Mouse (Mus musculus): ENCODE results near the gene Sptb. TPM values are rescaled to one million over a fixed set of nuclear protein-coding genes. Genes with fewer than 3 reads are reported as not detected.

Sptb gene
- total and polyA plus RNA-seq, 3 experiments = 17.9 to 85.1 (median 35.4) TPM

GRCm38 (mm10) chr12:76673794-76674222 is 36.5 kb downstream of the Sptb start:
- Histone ChIP-seq H3K36me3 (ENCODE audit: control insufficient read depth in 1 of 2, insufficient read depth in 2 of 2, low read length in 2 of 2) (peaks cover 0 to 65% of the 10 kb centered on the region in 2 experiments; a peak in 2 of 4 replicates), H3K4me3 (ENCODE audit: control insufficient read depth in 1 of 2, insufficient read depth in 1 of 2, low read depth in 2 of 2, low read length in 2 of 2) (no peak overlapping the region), H3K9me3 (replicated peaks; ENCODE audit: insufficient read depth, low read length) (no peaks in the 10 kb centered on the region), H3K27me3 (ENCODE audit: control insufficient read depth in 1 of 2, insufficient read depth in 2 of 2, low read length in 2 of 2) (no peaks in the 10 kb centered on the region), H3K27ac (ENCODE audit: control insufficient read depth, low read depth, low read length) (peak overlapping the region; percentile 96), H3K9ac (ENCODE audit: control insufficient read depth, low read depth, low read length, poor library complexity, severe bottlenecking) (peak overlapping the region; percentile 71), H3K79me2 (ENCODE audit: control insufficient read depth, insufficient read depth, low read length, poor library complexity) (peaks cover 5% of the 10 kb centered on the region; the same call in 1 of the 2 replicates), H3K4me1 (ENCODE audit: control insufficient read depth in 1 of 2, insufficient read depth in 2 of 2, low read length in 2 of 2) (peaks cover 52 to 64% of the 10 kb centered on the region in 2 experiments)
- DNase-seq (ENCODE audit: low read depth, low spot score) = peak; percentile 97
- TF ChIP-seq SMC3 (IDR thresholded peaks at IDR 0.05; ENCODE audit: low read depth, low read length) = no peak
- peak; percentile 80 for TF ChIP-seq RCOR1 (IDR thresholded peaks at IDR 0.05; ENCODE audit: low read depth, low read length)
- TF ChIP-seq JUND (IDR thresholded peaks at IDR 0.05; ENCODE audit: low read depth, low read length) = no peak
- TF ChIP-seq ZNF384 (IDR thresholded peaks at IDR 0.05; ENCODE audit: low read depth, low read length) = no peak
- no peak for TF ChIP-seq ZC3H11A (IDR thresholded peaks at IDR 0.05; ENCODE audit: low read depth, low read length)
- TF ChIP-seq EP300 (IDR thresholded peaks at IDR 0.05; ENCODE audit: low read depth in 1 of 2, low read length in 2 of 2) = peak; percentile 95 to 99
- TF ChIP-seq MXI1 (IDR thresholded peaks at IDR 0.05; ENCODE audit: low read depth, low read length) = peak; percentile 55; the same call in 1 of the 2 replicates
- TF ChIP-seq E2F4 (IDR thresholded peaks at IDR 0.05; ENCODE audit: borderline replicate concordance, low read depth, low read length) = peak; percentile 96
- TF ChIP-seq CHD1 (IDR thresholded peaks at IDR 0.05; ENCODE audit: low read depth, low read length) = no peak
- TF ChIP-seq MAX (IDR thresholded peaks at IDR 0.05; ENCODE audit: low read length) = peak; percentile 88
- no peak for TF ChIP-seq ZKSCAN1 (IDR thresholded peaks at IDR 0.05; ENCODE audit: low read depth, low read length)
- peak; percentile 35; the same call in 1 of the 2 replicates for TF ChIP-seq MAFK (IDR thresholded peaks at IDR 0.05; ENCODE audit: borderline replicate concordance, low read depth, low read length)
- TF ChIP-seq NRF1 (IDR thresholded peaks at IDR 0.05; ENCODE audit: insufficient read depth, low read depth, low read length, poor library complexity, severe bottlenecking) = no peak
- peak; percentile 83 for TF ChIP-seq TBP (IDR thresholded peaks at IDR 0.05; ENCODE audit: low read depth, low read length)
- TF ChIP-seq POLR2A (IDR thresholded peaks at IDR 0.05; ENCODE audit: control insufficient read depth in 1 of 2, insufficient read depth in 1 of 2, low read depth in 1 of 2, low read length in 2 of 2, poor library complexity in 1 of 2) = peak; percentile 65 to 79
- peak; percentile 56; the same call in 1 of the 2 replicates for TF ChIP-seq NELFE (IDR thresholded peaks at IDR 0.05; ENCODE audit: low read depth, low read length)
- peak; percentile 73; the same call in 1 of the 2 replicates for TF ChIP-seq ZMIZ1 (IDR thresholded peaks at IDR 0.05; ENCODE audit: low read depth, low read length)
- peak; percentile 0; the same call in 1 of the 2 replicates for TF ChIP-seq USF1 (IDR thresholded peaks at IDR 0.05; ENCODE audit: low read depth, low read length)
- peak; percentile 97 for TF ChIP-seq ETS1 (IDR thresholded peaks at IDR 0.05; ENCODE audit: low read depth, low read length)
- TF ChIP-seq HCFC1 (IDR thresholded peaks at IDR 0.05; ENCODE audit: low read depth, low read length) = peak; percentile 44; the same call in 1 of the 2 replicates
- TF ChIP-seq MYB (IDR thresholded peaks at IDR 0.05; ENCODE audit: low read depth, low read length) = no peak
- TF ChIP-seq POLR2AphosphoS2 (IDR thresholded peaks at IDR 0.05; ENCODE audit: low read length) = peak; percentile 88; the same call in 1 of the 2 replicates
- peak; percentile 90; the same call in 1 of the 2 replicates for TF ChIP-seq BHLHE40 (IDR thresholded peaks at IDR 0.05; ENCODE audit: borderline replicate concordance, low read depth, low read length)
- TF ChIP-seq GABPA (IDR thresholded peaks at IDR 0.05; ENCODE audit: low read depth, low read length) = no peak
- no peak for TF ChIP-seq CTCF (IDR thresholded peaks at IDR 0.05 in 2 of 3, conservative IDR thresholded peaks at IDR 0.05 in 1 of 3; ENCODE audit: control insufficient read depth in 1 of 3, insufficient read depth in 1 of 3, low read depth in 2 of 3, low read length in 3 of 3, poor library complexity in 1 of 3, severe bottlenecking in 1 of 3)
- TF ChIP-seq USF2 (IDR thresholded peaks at IDR 0.05; ENCODE audit: borderline replicate concordance in 1 of 2, insufficient read depth in 1 of 2, low read depth in 1 of 2, low read length in 2 of 2) = no peak
- TF ChIP-seq UBTF (IDR thresholded peaks at IDR 0.05; ENCODE audit: borderline replicate concordance, insufficient read depth, low read depth, low read length) = no peak
- peak; percentile 94 for TF ChIP-seq SIN3A (IDR thresholded peaks at IDR 0.05; ENCODE audit: low read length)
- TF ChIP-seq ELF1 (IDR thresholded peaks at IDR 0.05; ENCODE audit: low read depth, low read length) = no peak
- TF ChIP-seq TAL1 (IDR thresholded peaks at IDR 0.05; ENCODE audit: low read length) = peak; percentile 98
- 0 out of 2 replicates have a peak, but pooled peaks have one; percentile 28 for TF ChIP-seq POLR2AphosphoS5 (IDR thresholded peaks at IDR 0.05; ENCODE audit: borderline replicate concordance, low read depth, low read length)
- TF ChIP-seq GATA1 (IDR thresholded peaks at IDR 0.05; ENCODE audit: low read depth, low read length) = peak; percentile 98
- peak; percentile 99 for TF ChIP-seq TCF12 (IDR thresholded peaks at IDR 0.05; ENCODE audit: low read depth, low read length)
- TF ChIP-seq MEF2A (IDR thresholded peaks at IDR 0.05; ENCODE audit: extremely low read depth, insufficient replicate concordance, low read depth, low read length, poor library complexity, severe bottlenecking) = no peak
- no peak; the same call in 1 of the 2 replicates for TF ChIP-seq KAT2A (conservative IDR thresholded peaks at IDR 0.05; ENCODE audit: low read depth, low read length)
- TF ChIP-seq CHD2 (IDR thresholded peaks at IDR 0.05; ENCODE audit: low read length) = peak; percentile 43; the same call in 1 of the 2 replicates
- TF ChIP-seq RAD21 (IDR thresholded peaks at IDR 0.05; ENCODE audit: low read depth, low read length) = no peak

Data from MEL (cell line).